Mouse (Mus musculus) liver, embryonic 14.5 days (tissue): Measurements from ENCODE around the gene Grik3. TPM values are rescaled to one million over a fixed set of nuclear protein-coding genes. Genes with fewer than 3 reads are reported as not detected.

Experiments
- ATAC-seq: fragments of 200-750 bp; cut with Nextera tagmentation; 2 replicates; pipeline ENCODE4 v1.8.0; 2017; ENCODE audit warnings: moderate number of reproducible peaks, mild to moderate bottlenecking, moderate library complexity; ENCODE audit not compliant: insufficient read depth
- DNase-seq, 3 experiments: peaks; one replicate each; pipeline ENCODE4 v3.0.0-alpha.2; 2012 to 2013; ENCODE audit warnings: low read depth in 3 of 3, low spot score in 3 of 3
- H3K27ac ChIP-seq: fragments of 300-500 bp; sonication (generic); 2 replicates; pipeline ENCODE4 v1.5.1; 2014; ENCODE audit warnings: moderate library complexity, mild to moderate bottlenecking, control low read depth, inconsistent platforms
- H3K27me3 ChIP-seq: fragments of 300-500 bp; sonication (generic); 2 replicates; pipeline ENCODE4 v1.6.1; 2014; ENCODE audit warnings: mild to moderate bottlenecking, low read length, moderate library complexity; ENCODE audit not compliant: control insufficient read depth, insufficient read depth
- H3K36me3 ChIP-seq: fragments of 300-500 bp; sonication (generic); replicated peaks from 2 replicates; pipeline ENCODE4 v1.6.1; 2014; ENCODE audit warnings: low read depth; ENCODE audit not compliant: control insufficient read depth, insufficient read depth
- H3K4me1 ChIP-seq, 2 experiments: fragments of 200-500 bp in 1 of 2; fragments of 300-500 bp in 1 of 2; sonication (generic) in 1 of 2; replicated peaks; 2 replicates each; pipeline ENCODE4 v1.6.1; 2012 to 2014; ENCODE audit warnings: antibody characterized with exemption in 1 of 2, inconsistent platforms in 1 of 2, low read length in 1 of 2; ENCODE audit not compliant: control insufficient read depth in 2 of 2, insufficient read depth in 2 of 2
- H3K4me2 ChIP-seq: fragments of 300-500 bp; sonication (generic); 2 replicates; pipeline ENCODE4 v1.6.1; 2014; ENCODE audit warnings: low read depth, mild to moderate bottlenecking, control low read depth, moderate library complexity
- H3K4me3 ChIP-seq, 2 experiments: fragments of 200-500 bp in 1 of 2; fragments of 300-500 bp in 1 of 2; sonication (generic) in 1 of 2; 2 replicates each; pipeline ENCODE4 v1.5.1; 2012 to 2014; ENCODE audit warnings: low read depth in 2 of 2, low read length in 2 of 2, mild to moderate bottlenecking in 2 of 2, control low read depth in 1 of 2, inconsistent platforms in 1 of 2, moderate library complexity in 1 of 2; ENCODE audit not compliant: insufficient read depth in 1 of 2
- H3K9ac ChIP-seq: fragments of 300-500 bp; sonication (generic); replicated peaks from 2 replicates; pipeline ENCODE4 v1.6.1; 2014; ENCODE audit warnings: mild to moderate bottlenecking, control low read depth, moderate library complexity
- H3K9me3 ChIP-seq: fragments of 300-500 bp; sonication (generic); 2 replicates; pipeline ENCODE4 v1.6.1; 2016; ENCODE audit warnings: low read length, mixed read lengths; ENCODE audit not compliant: control insufficient read depth
- CTCF ChIP-seq: IDR thresholded peaks from 2 replicates; pipeline ENCODE4 v1.5.1; 2016; ENCODE audit warnings: antibody characterized with exemption, low read depth, control low read depth
- EP300 ChIP-seq: IDR thresholded peaks from 2 replicates; pipeline ENCODE4 v1.6.1; 2016; ENCODE audit warnings: antibody characterized with exemption, low read depth
- WGBS: fragments of 180-500 bp; shearing (Covaris S2); extraction: QIAGEN DNeasy Blood & Tissue Kit; methylation state at CpG from one replicate; pipeline ENCODE4 v1.1.7; 2014; ENCODE audit not compliant: insufficient replicate concordance; 5-methylcytosine and 5-hydroxymethylcytosine counted together
- polyA plus RNA-seq, 2 experiments: library from polyadenylated mRNA; depleted of rRNA in 1 of 2; stranded (reverse) in 1 of 2; unstranded in 1 of 2; fragments of >200 nt; fragmentation: Nextera tagmentation in 1 of 2; extraction: Ambion mirVana in 1 of 2; gene quantifications; 2 replicates each; pipeline versions ENCODE4 v1.2.1 to v1.2.3; 2012 to 2014

Grik3 gene
- polyA plus RNA-seq, 2 experiments = under 0.01 to 0.01 TPM

DNA sequence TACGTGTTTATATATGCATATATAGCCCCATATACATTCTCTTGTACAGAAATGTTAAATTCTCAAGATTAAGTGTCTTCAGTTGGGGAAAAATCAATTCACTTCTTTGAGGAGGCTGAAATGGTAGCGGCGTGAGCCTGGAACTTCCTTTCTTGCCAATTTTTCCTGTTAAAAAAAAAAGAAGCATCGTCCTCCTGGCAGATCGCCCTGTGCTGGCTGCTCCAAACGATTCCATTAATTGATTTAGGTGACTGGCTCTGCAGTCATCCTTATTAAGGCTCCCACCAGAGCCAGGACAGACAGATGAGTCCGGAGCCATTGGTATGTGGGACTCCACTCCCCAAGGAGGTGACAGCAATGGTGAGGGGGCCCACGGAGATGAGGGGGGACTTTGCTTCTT lies 209.8 kb downstream of the Grik3 start:
- no peaks in the 10 kb centered on the region for H3K9me3 ChIP-seq
- no peaks in the 10 kb centered on the region for H3K36me3 ChIP-seq
- 49% methylated on average over 8 of the region's 8 CpGs for WGBS
- no peak overlapping the region for H3K9ac ChIP-seq
- no peaks in the 10 kb centered on the region for H3K4me1 ChIP-seq
- H3K27me3 ChIP-seq = no peaks in the 10 kb centered on the region
- TF ChIP-seq EP300 = no peak
- TF ChIP-seq CTCF = no peak
- no peak overlapping the region for H3K4me2 ChIP-seq
- H3K27ac ChIP-seq = no peak overlapping the region
- H3K4me3 ChIP-seq = no peak overlapping the region
- ATAC-seq (no peak), DNase-seq (no peak)

DNA sequence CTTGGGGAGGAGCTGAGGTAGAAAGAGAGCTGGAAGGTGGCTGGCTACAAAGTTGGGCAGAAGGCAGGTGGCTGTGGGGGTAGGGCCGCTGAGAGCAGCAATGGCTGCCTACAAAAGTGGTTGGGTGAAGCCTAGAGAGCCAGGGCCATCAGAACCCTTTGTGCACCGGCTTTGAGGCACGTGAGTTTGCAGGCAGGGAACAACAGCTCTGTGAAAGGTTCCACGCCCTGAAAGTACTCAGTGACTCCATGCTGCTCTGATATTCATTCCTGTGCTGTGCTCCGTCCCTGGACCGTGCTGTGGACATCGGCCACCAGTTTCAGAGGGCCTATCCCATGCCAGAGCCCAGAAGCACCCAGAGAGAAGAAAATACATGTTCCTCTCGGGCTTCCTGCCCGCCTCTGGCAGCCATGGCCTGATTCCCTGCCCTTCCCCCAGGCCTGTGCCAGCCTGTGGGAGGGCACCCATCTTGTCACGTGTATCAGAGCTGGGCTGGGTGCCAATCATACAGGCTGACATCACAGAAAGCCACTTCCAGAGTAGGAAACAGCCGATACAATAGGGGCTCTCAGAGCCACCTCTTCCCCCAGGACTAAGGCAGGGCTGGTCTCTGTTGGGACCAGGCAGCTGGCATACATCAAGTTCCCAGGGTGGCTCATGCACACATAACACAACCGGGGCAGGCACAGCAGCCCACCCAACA lies 212.3 kb downstream of the Grik3 start:
- TF ChIP-seq CTCF (no peak), EP300 (no peak)
- 52% methylated on average over 12 of the region's 12 CpGs for WGBS
- DNase-seq (no peak), ATAC-seq (no peak)
- Histone ChIP-seq H3K4me2 (no peak overlapping the region), H3K27ac (no peak overlapping the region), H3K9ac (no peak overlapping the region), H3K27me3 (no peaks in the 10 kb centered on the region), H3K36me3 (no peaks in the 10 kb centered on the region), H3K9me3 (no peaks in the 10 kb centered on the region), H3K4me1 (no peaks in the 10 kb centered on the region), H3K4me3 (no peak overlapping the region)

DNA sequence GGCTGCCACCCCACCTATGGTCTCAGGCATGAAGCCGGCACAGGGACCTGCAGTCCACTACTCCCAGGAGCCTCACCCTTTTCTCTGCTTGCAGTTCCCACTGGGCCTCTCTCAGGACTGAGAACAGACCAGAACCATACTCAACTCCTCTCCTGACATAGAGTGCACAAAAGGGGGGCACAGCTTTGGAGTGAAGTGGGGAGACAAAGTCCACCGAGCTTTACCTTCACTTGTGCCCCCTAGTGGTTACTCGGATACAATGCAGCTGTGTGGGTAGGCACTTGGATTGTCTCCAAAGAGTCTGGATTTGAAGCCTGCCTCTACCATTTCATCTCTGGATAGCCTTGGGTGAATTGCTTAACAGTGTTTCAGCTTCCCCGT lies 212.8 kb downstream of the Grik3 start:
- Histone ChIP-seq H3K4me1 (no peaks in the 10 kb centered on the region), H3K4me3 (no peak overlapping the region), H3K9me3 (no peaks in the 10 kb centered on the region), H3K9ac (no peak overlapping the region), H3K36me3 (no peaks in the 10 kb centered on the region), H3K27ac (no peak overlapping the region), H3K27me3 (no peaks in the 10 kb centered on the region), H3K4me2 (no peak overlapping the region)
- no peak for TF ChIP-seq EP300
- peak; percentile 71 for TF ChIP-seq CTCF
- no peak for ATAC-seq
- no peak for DNase-seq
- WGBS = 39% methylated on average over 4 of the region's 4 CpGs

DNA sequence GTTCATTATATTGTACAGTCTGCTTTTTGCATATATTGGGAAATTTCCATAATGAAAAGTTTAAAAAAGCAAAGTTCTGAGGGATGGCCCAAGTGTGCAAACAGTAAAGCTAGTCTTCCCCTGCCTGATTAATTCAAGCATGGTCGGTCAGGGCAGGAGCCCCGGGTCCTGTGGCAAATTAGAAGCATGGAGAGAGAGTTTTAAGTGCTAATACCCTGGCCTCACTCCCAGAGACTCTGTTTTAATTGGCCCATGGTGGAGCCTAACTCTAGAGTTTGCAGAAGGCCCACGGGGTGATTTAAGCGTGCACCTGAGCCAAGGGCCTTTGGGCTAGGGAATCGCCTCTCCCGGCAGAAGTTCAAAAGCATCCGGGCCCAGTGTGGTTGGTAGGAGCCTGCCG lies 215.2 kb downstream of the Grik3 start:
- Histone ChIP-seq H3K4me1 (no peaks in the 10 kb centered on the region), H3K27me3 (no peaks in the 10 kb centered on the region), H3K9ac (no peak overlapping the region), H3K9me3 (no peaks in the 10 kb centered on the region), H3K4me3 (no peak overlapping the region), H3K27ac (no peak overlapping the region), H3K36me3 (no peaks in the 10 kb centered on the region), H3K4me2 (no peak overlapping the region)
- ATAC-seq (no peak), DNase-seq (no peak)
- no peak for TF ChIP-seq EP300
- no peak for TF ChIP-seq CTCF
- 72% methylated on average over 8 of the region's 8 CpGs for WGBS

DNA sequence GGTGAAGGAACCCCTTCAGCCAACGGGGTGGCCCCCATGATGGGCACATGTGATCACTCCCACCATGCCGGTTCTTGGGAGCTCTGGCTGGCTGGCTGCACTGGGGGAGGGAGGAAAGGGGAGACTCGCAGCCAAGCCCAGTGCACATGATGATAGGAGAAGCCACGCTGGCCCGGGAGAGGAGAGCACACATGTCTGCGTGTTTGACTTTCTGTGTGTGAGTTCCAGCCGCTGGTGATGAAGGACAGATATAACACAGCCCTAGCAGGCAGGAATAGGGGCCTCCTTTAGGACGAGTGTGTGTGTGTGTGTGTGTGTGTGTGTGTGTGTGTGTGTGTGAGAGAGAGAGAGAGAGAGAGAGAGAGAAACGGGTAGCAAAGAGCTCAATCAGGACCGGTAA lies 219.2 kb downstream of the Grik3 start:
- no peaks in the 10 kb centered on the region for H3K27me3 ChIP-seq
- TF ChIP-seq EP300 (no peak), CTCF (no peak)
- no peak overlapping the region for H3K4me2 ChIP-seq
- H3K4me1 ChIP-seq = no peaks in the 10 kb centered on the region
- H3K4me3 ChIP-seq = no peak overlapping the region
- no peak overlapping the region for H3K9ac ChIP-seq
- no peaks in the 10 kb centered on the region for H3K36me3 ChIP-seq
- DNase-seq = no peak
- no peak for ATAC-seq
- WGBS = 58% methylated on average over 10 of the region's 10 CpGs
- no peaks in the 10 kb centered on the region for H3K9me3 ChIP-seq
- H3K27ac ChIP-seq = no peak overlapping the region
